Comparison of ENCODE assay signal across 8 mouse cellular contexts in the genomic region with DNA sequence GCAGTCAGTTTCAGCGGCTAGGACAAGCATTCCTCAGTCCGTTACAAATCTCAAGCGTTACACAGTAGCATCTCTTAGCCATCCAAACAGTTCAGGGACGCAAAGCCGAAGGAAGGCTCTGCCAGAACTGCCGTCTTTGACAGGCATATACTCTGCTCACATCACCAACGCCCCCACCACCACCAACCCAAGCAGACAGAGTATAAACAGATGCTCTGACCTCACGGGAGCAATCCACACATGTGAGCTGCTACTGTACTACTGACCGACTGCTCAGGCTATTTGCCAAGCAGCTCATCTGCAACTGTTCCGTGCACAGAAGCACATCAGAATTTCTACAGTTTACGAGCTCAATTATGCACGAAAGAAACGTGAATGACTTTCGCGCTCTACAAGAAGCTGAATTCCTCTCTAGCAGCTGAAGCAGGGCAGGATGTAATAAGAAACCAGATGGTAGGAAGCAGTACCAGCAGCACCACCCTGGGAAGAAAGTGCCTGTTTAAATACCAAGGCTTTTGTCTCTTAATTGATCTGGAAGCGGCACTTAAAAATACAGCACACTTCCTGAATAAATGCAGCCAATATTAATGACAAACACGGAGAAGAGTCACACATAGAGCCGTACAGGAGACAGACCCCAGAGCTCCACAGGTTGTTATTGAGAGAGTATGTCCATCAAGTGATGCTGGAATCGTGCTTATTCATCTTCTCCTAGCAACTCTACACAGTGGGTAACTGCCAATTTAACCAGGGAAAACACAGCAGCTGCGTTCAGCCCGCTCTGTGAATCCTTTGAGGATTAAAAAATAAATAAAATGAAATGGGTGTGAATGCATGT. TPM values are rescaled to one million over a fixed set of nuclear protein-coding genes. Genes with fewer than 3 reads are reported as not detected.
DNase-seq lines count a peak whose midpoint lies in the region; ATAC-seq lines count a peak whose summit lies in the region.

A gene (minus strand): TSS at position 598 of the 838 bp plus-strand sequence.

- peak within 1 kb of the TSS; percentile 84 for H3K4me3 ChIP-seq in megakaryocyte, embryonic 14.5 days (replicated peaks)
- peak within 1 kb of the TSS; percentile 27 for H3K4me3 ChIP-seq in forebrain, embryonic 11.5 days (ENCODE audit: low read depth, low read length)
- peak within 1 kb of the TSS; percentile 38 for H3K4me3 ChIP-seq in neural tube, embryonic 15.5 days (replicated peaks)

- no peak within 1 kb of the TSS for H3K27ac ChIP-seq in forebrain, embryonic 11.5 days (ENCODE audit: low read depth, low read length)
- H3K27ac ChIP-seq in neural tube, embryonic 15.5 days (replicated peaks) = peak within 1 kb of the TSS; percentile 54

- DNase-seq in forebrain, embryonic 11.5 days (ENCODE audit: low spot score) = peak; percentile 63
- DNase-seq in hindlimb bud, embryonic 11.5 days (ENCODE audit: extremely low spot score, low read depth, low spot score) = peak; percentile 71
- peak; percentile 54 to 67 for DNase-seq in left cerebral cortex, postnatal 36 days (ENCODE audit: low spot score in 2 of 2)
- DNase-seq in spleen, postnatal 36 days (ENCODE audit: low spot score in 2 of 2) = no peak

- no peak for ATAC-seq in megakaryocyte, adult 5-6 weeks (ENCODE audit: poor library complexity, severe bottlenecking)
- ATAC-seq in forebrain, embryonic 11.5 days (replicated peaks; ENCODE audit: low FRiP score) = peak; percentile 91
- peak; percentile 91 for ATAC-seq in neural tube, embryonic 15.5 days (ENCODE audit: low FRiP score)
- no peak for ATAC-seq in granulocyte monocyte progenitor cell, adult 5-6 weeks (replicated peaks; ENCODE audit: poor library complexity, severe bottlenecking)

- H3K9me3 ChIP-seq in megakaryocyte, embryonic 14.5 days = peaks cover 7% of the 10 kb centered on the region
- no peaks in the 10 kb centered on the region for H3K9me3 ChIP-seq in forebrain, embryonic 11.5 days (ENCODE audit: control insufficient read depth, low read length)
- H3K9me3 ChIP-seq in neural tube, embryonic 15.5 days (replicated peaks) = no peaks in the 10 kb centered on the region

- intact Hi-C loops in left cerebral cortex, postnatal 36 days (cut with DNase I) = loop anchor here (2.0 to 10.0 kb wide), 4 partner anchors 58 to 264 kb away; no protein-coding TSS in a partner anchor

- peak within 1 kb of the TSS; percentile 57 for H3K4me2 ChIP-seq in forebrain, embryonic 11.5 days (ENCODE audit: low read depth, low read length, severe bottlenecking)
- H3K4me2 ChIP-seq in neural tube, embryonic 15.5 days = peak within 1 kb of the TSS; percentile 71

- H3K4me1 ChIP-seq in megakaryocyte, embryonic 14.5 days = peaks cover 14% of the 10 kb centered on the region
- H3K4me1 ChIP-seq in forebrain, embryonic 11.5 days (replicated peaks; ENCODE audit: control insufficient read depth, insufficient read depth, low read length) = 0 out of 2 replicates have a peak, but pooled peaks cover 4% of the 10 kb centered on the region
- H3K4me1 ChIP-seq in neural tube, embryonic 15.5 days = peaks cover 14% of the 10 kb centered on the region

- H3K36me3 ChIP-seq in megakaryocyte, embryonic 14.5 days (replicated peaks; ENCODE audit: low read length) = no peaks in the 10 kb centered on the region
- no peaks in the 10 kb centered on the region for H3K36me3 ChIP-seq in forebrain, embryonic 11.5 days (ENCODE audit: control insufficient read depth, insufficient read depth, low read length)
- H3K36me3 ChIP-seq in neural tube, embryonic 15.5 days = no peaks in the 10 kb centered on the region

- peak within 1 kb of the TSS; percentile 12; the same call in 1 of the 2 replicates for H3K9ac ChIP-seq in forebrain, embryonic 11.5 days (ENCODE audit: low read length)
- peak within 1 kb of the TSS; percentile 47 for H3K9ac ChIP-seq in neural tube, embryonic 15.5 days (replicated peaks)

- 10% methylated on average over 21 of the region's 21 CpGs for WGBS in forebrain, embryonic 11.5 days
- WGBS in neural tube, embryonic 15.5 days = 5% methylated on average over 21 of the region's 21 CpGs

- H3K27me3 ChIP-seq in megakaryocyte, embryonic 14.5 days (replicated peaks) = peaks cover 5% of the 10 kb centered on the region
- H3K27me3 ChIP-seq in forebrain, embryonic 11.5 days (ENCODE audit: control insufficient read depth, insufficient read depth, low read length) = no peaks in the 10 kb centered on the region
- no peaks in the 10 kb centered on the region for H3K27me3 ChIP-seq in neural tube, embryonic 15.5 days (replicated peaks)

RNA-seq across cellular contexts. Expression of the gene that starts here (rescaled TPM):
- not detected in 2 replicates for polyA plus RNA-seq in megakaryocyte, embryonic 14.5 days (2012; ENCODE audit: insufficient read depth, low replicate concordance)
- total RNA-seq in megakaryocyte, adult 5-6 weeks (2015) = 0.25 TPM in 1 of 2 replicates, not detected in the other
- 0.15 TPM in 1 of 2 replicates, not detected in the other for total RNA-seq in megakaryocyte, adult 5-6 weeks (2017)
- 1.9 and 2.2 TPM in 2 replicates for polyA plus RNA-seq in forebrain, embryonic 11.5 days (2014; fragmentation: Nextera tagmentation; extraction: Ambion mirVana)
- 100 to 1,000 TPM; 139 to 152 TPM for total RNA-seq in left cerebral cortex, postnatal 36 days (2021)
- 12.0 and 17.1 TPM in 2 replicates for polyA plus RNA-seq in neural tube, embryonic 15.5 days (2015; fragmentation: Nextera tagmentation; extraction: Ambion mirVana)
- total RNA-seq in granulocyte monocyte progenitor cell, adult 5-6 weeks (2014; fragmentation: Nextera tagmentation) = not detected in 2 replicates
- not detected in 2 replicates for total RNA-seq in granulocyte monocyte progenitor cell, adult 5-6 weeks (2017)

Comparison
In these comparisons a context has a peak if more than half of its experiments do, and no peak if none do; other contexts are left out.
1. RNA of the gene that starts here (total RNA-seq): 139 to 152 TPM in left cerebral cortex, postnatal 36 days; 0.15 to 0.25 TPM in megakaryocyte, adult 5-6 weeks and not detected in granulocyte monocyte progenitor cell, adult 5-6 weeks; every median in the first group is over 100 times any median in the second.
2. H3K4me3 ChIP-seq: peak in every context shown above with its lines; median percentile 84 in megakaryocyte, embryonic 14.5 days; 38 in neural tube, embryonic 15.5 days; 27 in forebrain, embryonic 11.5 days.
3. ATAC-seq: peak in forebrain, embryonic 11.5 days (single experiment) and neural tube, embryonic 15.5 days (single experiment); none in megakaryocyte, adult 5-6 weeks (single experiment) and granulocyte monocyte progenitor cell, adult 5-6 weeks (single experiment).
4. DNase-seq: peak in forebrain, embryonic 11.5 days (single experiment), hindlimb bud, embryonic 11.5 days (single experiment) and left cerebral cortex, postnatal 36 days (2 of 2); none in spleen, postnatal 36 days (0 of 2).